Mouse (Mus musculus) stomach, postnatal 0 days (tissue): ENCODE data around the gene Lin28a.

ENCODE experiments used
- CTCF ChIP-seq: IDR thresholded peaks from 2 replicates; pipeline ENCODE4 v1.5.1; 2016; ENCODE audit warnings: antibody characterized with exemption, low read depth, mild to moderate bottlenecking, moderate library complexity
- EP300 ChIP-seq: optimal IDR thresholded peaks from 2 replicates; pipeline ENCODE3; 2016; ENCODE audit warnings: antibody characterized with exemption

DNA sequence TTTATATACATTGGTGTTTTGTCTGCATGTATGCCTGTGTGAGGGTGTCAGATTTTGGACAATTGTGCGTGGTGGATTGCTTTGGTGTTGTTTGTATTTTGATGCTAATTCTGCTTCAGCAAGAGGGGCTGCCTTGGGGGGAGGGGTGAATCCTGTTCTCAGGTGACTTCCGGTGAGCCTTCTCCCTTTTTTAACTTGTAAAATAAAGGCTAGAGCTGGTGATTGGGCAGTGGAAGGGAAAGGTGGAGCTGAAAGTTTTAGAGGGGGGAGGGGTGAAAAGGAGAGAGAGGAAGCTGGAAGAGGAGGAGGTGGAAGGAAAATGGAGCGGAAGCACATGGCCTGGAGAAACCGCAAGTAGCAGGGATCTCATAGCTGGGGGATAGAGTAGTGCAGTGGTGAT is 62.3 kb downstream of the Lin28a start:
- TF ChIP-seq CTCF: no peak
- TF ChIP-seq EP300: no peak
